Comparison of ENCODE assay signal across 25 mouse cellular contexts in genomic region chr10:122017743-122018142, GRCm38 (mm10). TPM values are rescaled to one million over a fixed set of nuclear protein-coding genes. Genes with fewer than 3 reads are reported as not detected.
DNase-seq lines count a peak whose midpoint lies in the region; ATAC-seq and TF ChIP-seq lines count a peak whose summit lies in the region.
"Had no signal": no experiment of that assay in that cellular context is flagged by ENCODE, and none has a peak within 500 bp of the region (broad histone marks: within the 10 kb centered on the region; RNA-seq: fewer than 3 reads in every experiment).

No protein-coding gene starts in this region.

- H3K4me1 ChIP-seq in neural tube, embryonic 13.5 days (replicated peaks), result peaks cover 44% of the 10 kb centered on the region
- peaks cover 26% of the 10 kb centered on the region for H3K4me1 ChIP-seq in neural tube, embryonic 15.5 days
- H3K4me1 ChIP-seq in liver, embryonic 11.5 days (replicated peaks; ENCODE audit: control insufficient read depth, insufficient read depth, low read length), result peaks cover 17% of the 10 kb centered on the region
- H3K4me1 ChIP-seq in liver, postnatal 0 days (ENCODE audit: insufficient read depth), result peaks cover 8% of the 10 kb centered on the region; the same call in 1 of the 2 replicates
- H3K4me1 ChIP-seq in hindbrain, embryonic 13.5 days (replicated peaks), result peaks cover 33% of the 10 kb centered on the region

- no peak overlapping the region for H3K4me3 ChIP-seq in neural tube, embryonic 13.5 days
- no peak overlapping the region for H3K4me3 ChIP-seq in neural tube, embryonic 15.5 days (replicated peaks)
- H3K4me3 ChIP-seq in liver, embryonic 11.5 days (ENCODE audit: low read depth, low read length), result no peak overlapping the region
- no peak overlapping the region for H3K4me3 ChIP-seq in liver, postnatal 0 days (ENCODE audit: low read depth, low read length)
- no peak overlapping the region for H3K4me3 ChIP-seq in hindbrain, embryonic 13.5 days
- H3K4me3 ChIP-seq: embryonic facial prominence, embryonic 15.5 days; heart, adult 2 months; heart, embryonic 13.5 days; left cerebral cortex, adult 2 months; limb, embryonic 10.5 days had no signal

- H3K27ac ChIP-seq in neural tube, embryonic 13.5 days (replicated peaks), result 0 out of 2 replicates have a peak overlapping the region, but pooled peaks have one; percentile 76
- no peak overlapping the region; the same call in 1 of the 2 replicates for H3K27ac ChIP-seq in neural tube, embryonic 15.5 days (replicated peaks)
- H3K27ac ChIP-seq in liver, embryonic 11.5 days (ENCODE audit: low read depth, low read length), result peak overlapping the region; percentile 15
- H3K27ac ChIP-seq in liver, postnatal 0 days (ENCODE audit: low read depth), result no peak overlapping the region
- no peak overlapping the region for H3K27ac ChIP-seq in hindbrain, embryonic 13.5 days
- H3K27ac ChIP-seq: heart, adult 2 months; left cerebral cortex, adult 2 months had no signal

- TF ChIP-seq CTCF in liver, postnatal 0 days (IDR thresholded peaks at IDR 0.05; ENCODE audit: low read depth), result peak; percentile 20; the same call in 1 of the 2 replicates

- WGBS in neural tube, embryonic 13.5 days, result 73% methylated on average over 8 of the region's 8 CpGs
- WGBS in neural tube, embryonic 15.5 days, result 70% methylated on average over 8 of the region's 8 CpGs
- WGBS in liver, embryonic 11.5 days, result 76% methylated on average over 8 of the region's 8 CpGs
- WGBS in liver, postnatal 0 days (ENCODE audit: insufficient replicate concordance), result 67% methylated on average over 8 of the region's 8 CpGs
- WGBS in hindbrain, embryonic 13.5 days, result 85% methylated on average over 8 of the region's 8 CpGs

- no peak overlapping the region for H3K4me2 ChIP-seq in neural tube, embryonic 13.5 days
- no peak overlapping the region for H3K4me2 ChIP-seq in neural tube, embryonic 15.5 days
- H3K4me2 ChIP-seq in liver, embryonic 11.5 days, result peak overlapping the region; percentile 2; the same call in 1 of the 2 replicates
- peak overlapping the region; percentile 36 for H3K4me2 ChIP-seq in liver, postnatal 0 days (ENCODE audit: low read depth, low read length)
- no peak overlapping the region for H3K4me2 ChIP-seq in hindbrain, embryonic 13.5 days
- H3K4me2 ChIP-seq: embryonic facial prominence, embryonic 15.5 days had no signal

- TF ChIP-seq EP300 in liver, postnatal 0 days (IDR thresholded peaks at IDR 0.05; ENCODE audit: low read depth), result no peak

- no peak for ATAC-seq in neural tube, embryonic 13.5 days (ENCODE audit: low read depth)
- no peak for ATAC-seq in neural tube, embryonic 15.5 days (ENCODE audit: low FRiP score)
- peak; percentile 67 for ATAC-seq in liver, embryonic 11.5 days (replicated peaks; ENCODE audit: low FRiP score)
- ATAC-seq in liver, postnatal 0 days, result peak; percentile 90
- no peak for ATAC-seq in activated CD4-positive, CD25-positive, alpha-beta regulatory T cell, adult 4 months
- ATAC-seq in hindbrain, embryonic 13.5 days (ENCODE audit: low FRiP score), result no peak
- ATAC-seq: inflammation-experienced regulatory T-cells, adult 6 months had no signal

- no peak for DNase-seq in liver, embryonic 11.5 days (ENCODE audit: low spot score)
- peak; percentile 41 for DNase-seq in liver, postnatal 0 days
- no peak for DNase-seq in gastrocnemius, postnatal 36 days
- DNase-seq: B cell, adult 2 months; cerebellum, adult 11 months; cerebellum, adult 9-11 months; gastrocnemius, postnatal 14 days; heart, adult 2 months; kidney, postnatal 4 days; lung, postnatal 36 days; right cerebral cortex, postnatal 14 days; thymus, adult 18-20 months; thymus, postnatal 36 days had no signal

- H3K9ac ChIP-seq in neural tube, embryonic 13.5 days, result no peak overlapping the region
- H3K9ac ChIP-seq in neural tube, embryonic 15.5 days (replicated peaks), result no peak overlapping the region
- H3K9ac ChIP-seq in liver, embryonic 11.5 days (ENCODE audit: low read depth, low read length), result no peak overlapping the region
- H3K9ac ChIP-seq in liver, postnatal 0 days (replicated peaks), result no peak overlapping the region
- no peak overlapping the region for H3K9ac ChIP-seq in hindbrain, embryonic 13.5 days
- H3K9ac ChIP-seq: embryonic facial prominence, embryonic 15.5 days had no signal

- no peaks in the 10 kb centered on the region for H3K9me3 ChIP-seq in neural tube, embryonic 13.5 days
- H3K9me3 ChIP-seq in neural tube, embryonic 15.5 days (replicated peaks), result no peaks in the 10 kb centered on the region
- H3K9me3 ChIP-seq in liver, embryonic 11.5 days (ENCODE audit: control insufficient read depth, low read length), result no peaks in the 10 kb centered on the region
- no peaks in the 10 kb centered on the region for H3K9me3 ChIP-seq in liver, postnatal 0 days (ENCODE audit: low read length)
- no peaks in the 10 kb centered on the region for H3K9me3 ChIP-seq in hindbrain, embryonic 13.5 days
- H3K9me3 ChIP-seq: embryonic facial prominence, embryonic 15.5 days; heart, embryonic 13.5 days; limb, embryonic 10.5 days had no signal

- no peaks in the 10 kb centered on the region for H3K36me3 ChIP-seq in neural tube, embryonic 13.5 days
- H3K36me3 ChIP-seq in neural tube, embryonic 15.5 days, result 0 out of 2 replicates have a peak, but pooled peaks cover 4% of the 10 kb centered on the region
- H3K36me3 ChIP-seq in liver, embryonic 11.5 days (ENCODE audit: control insufficient read depth, insufficient read depth, low read length), result no peaks in the 10 kb centered on the region
- H3K36me3 ChIP-seq in liver, postnatal 0 days (replicated peaks; ENCODE audit: insufficient read depth, low read length), result no peaks in the 10 kb centered on the region
- no peaks in the 10 kb centered on the region for H3K36me3 ChIP-seq in hindbrain, embryonic 13.5 days
- H3K36me3 ChIP-seq: embryonic facial prominence, embryonic 15.5 days; G1E; limb, embryonic 10.5 days had no signal

- intact Hi-C loops in gastrocnemius, postnatal 36 days (cut with DNase I), result no loop called here

- no peaks in the 10 kb centered on the region for H3K27me3 ChIP-seq in neural tube, embryonic 13.5 days
- no peaks in the 10 kb centered on the region for H3K27me3 ChIP-seq in neural tube, embryonic 15.5 days (replicated peaks)
- no peaks in the 10 kb centered on the region for H3K27me3 ChIP-seq in liver, embryonic 11.5 days (replicated peaks; ENCODE audit: control insufficient read depth, insufficient read depth, low read length)
- no peaks in the 10 kb centered on the region for H3K27me3 ChIP-seq in liver, postnatal 0 days (ENCODE audit: insufficient read depth, low read length)
- H3K27me3 ChIP-seq in hindbrain, embryonic 13.5 days, result no peaks in the 10 kb centered on the region
- H3K27me3 ChIP-seq: CH12.LX; embryonic facial prominence, embryonic 15.5 days; Patski had no signal

RNA-seq across cellular contexts. Expression of gene Srgap1, which starts 29.4 kb away (rescaled TPM):
- polyA plus RNA-seq in neural tube, embryonic 13.5 days (2015; fragmentation: Nextera tagmentation; extraction: Ambion mirVana), result 38.8 and 39.9 TPM in 2 replicates
- polyA plus RNA-seq in neural tube, embryonic 15.5 days (2015; fragmentation: Nextera tagmentation; extraction: Ambion mirVana), result 26.1 and 30.7 TPM in 2 replicates
- 2.8 and 3.8 TPM in 2 replicates for polyA plus RNA-seq in liver, embryonic 11.5 days (2014; fragmentation: Nextera tagmentation; extraction: Ambion mirVana)
- 0.90 and 0.96 TPM in 2 replicates for polyA plus RNA-seq in liver, postnatal 0 days (2015; fragmentation: Nextera tagmentation; extraction: Ambion mirVana)
- under 1 TPM; 0.79 to 0.84 TPM for total RNA-seq in gastrocnemius, postnatal 36 days (2021)
- under 1 TPM; 0.18 to 0.20 TPM for polyA plus RNA-seq in activated CD4-positive, CD25-positive, alpha-beta regulatory T cell, adult 4 months (2017; shearing (Covaris generic))
- 39.9 and 42.0 TPM in 2 replicates for polyA plus RNA-seq in hindbrain, embryonic 13.5 days (2015; fragmentation: Nextera tagmentation; extraction: Ambion mirVana)
- total RNA-seq: CH12.LX had no signal
- polyA plus RNA-seq: G1E had no signal

Comparison
In these comparisons a context has a peak if more than half of its experiments do, and no peak if none do; other contexts are left out.
1. H3K27ac ChIP-seq: peak in neural tube, embryonic 13.5 days (single experiment) and liver, embryonic 11.5 days (single experiment); none in neural tube, embryonic 15.5 days (single experiment), liver, postnatal 0 days (single experiment) and hindbrain, embryonic 13.5 days (single experiment).
2. ATAC-seq: peak in liver, embryonic 11.5 days (single experiment) and liver, postnatal 0 days (single experiment); none in neural tube, embryonic 13.5 days (single experiment), neural tube, embryonic 15.5 days (single experiment), activated CD4-positive, CD25-positive, alpha-beta regulatory T cell, adult 4 months (single experiment) and hindbrain, embryonic 13.5 days (single experiment).
3. H3K4me2 ChIP-seq: peak in liver, embryonic 11.5 days (single experiment) and liver, postnatal 0 days (single experiment); none in neural tube, embryonic 13.5 days (single experiment), neural tube, embryonic 15.5 days (single experiment) and hindbrain, embryonic 13.5 days (single experiment).